Mouse (Mus musculus) cerebellum, adult 18-20 months (tissue): ENCODE results near the gene Plscr3.
"Not testable (repeated sequence)": the region's sequence is repeated elsewhere in the genome, so short reads cannot be mapped to it uniquely, and the experiment has no call there.

Experiments used
- DNase-seq, 2 experiments: peaks; one replicate each; pipeline ENCODE4 v3.0.0; 2021

The Plscr3 gene

DNA sequence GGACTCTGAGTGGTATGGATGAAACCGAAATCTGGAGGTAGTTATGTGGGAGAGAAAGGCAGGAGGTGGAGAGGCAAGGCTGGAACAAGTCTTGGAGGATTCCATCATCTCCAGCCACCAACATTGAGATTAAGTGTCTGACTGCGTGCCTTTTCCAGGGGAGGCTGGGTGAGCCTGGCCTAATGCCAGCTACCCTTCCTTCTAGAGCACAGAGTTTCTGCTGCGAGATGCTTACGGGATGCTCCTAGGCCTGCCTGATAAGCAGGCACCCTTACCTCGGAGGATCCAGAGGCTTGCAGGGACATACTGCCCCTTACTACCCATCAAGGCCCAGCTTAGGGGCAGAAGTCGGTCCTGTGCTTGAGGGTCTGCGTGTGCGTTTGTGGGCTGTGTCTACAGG is 12.6 kb upstream of the Plscr3 start:
- no peak for DNase-seq

GRCm38 (mm10) chr11:69834001-69834549 is 12.1 kb upstream of the Plscr3 start:
- DNase-seq = peak; percentile 31 to 58

DNA sequence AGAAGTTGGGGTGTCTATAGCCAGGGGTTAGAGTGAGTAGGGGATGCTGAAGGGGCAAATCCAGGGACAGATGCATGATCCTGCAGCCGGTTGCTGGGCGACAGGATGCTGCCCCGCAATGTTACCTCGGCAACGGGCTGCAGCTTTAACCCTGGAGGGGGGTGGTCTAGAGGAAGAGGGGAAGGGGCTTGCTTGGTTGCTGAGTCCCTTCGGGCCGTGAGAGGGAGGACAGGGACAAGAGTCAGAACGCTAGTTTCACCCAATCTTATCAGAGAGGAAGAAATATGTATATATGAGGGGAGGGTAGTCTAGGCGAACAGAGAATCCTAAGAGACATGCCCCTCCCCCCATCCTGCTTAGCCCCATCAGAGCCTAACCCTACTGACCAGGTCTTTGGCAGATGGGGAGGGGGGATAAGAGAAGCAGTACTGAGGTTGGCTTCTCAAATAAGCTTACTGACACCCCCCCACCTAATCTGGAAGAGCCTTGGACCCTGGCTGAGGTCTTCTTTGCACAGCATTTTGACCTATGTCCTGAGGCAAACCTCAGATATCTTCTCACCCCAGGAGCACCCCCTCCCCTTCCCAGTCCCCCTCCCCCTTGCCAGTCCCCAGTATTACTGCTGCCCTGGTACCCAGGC is 10.7 kb upstream of the Plscr3 start:
- DNase-seq = no peak

DNA sequence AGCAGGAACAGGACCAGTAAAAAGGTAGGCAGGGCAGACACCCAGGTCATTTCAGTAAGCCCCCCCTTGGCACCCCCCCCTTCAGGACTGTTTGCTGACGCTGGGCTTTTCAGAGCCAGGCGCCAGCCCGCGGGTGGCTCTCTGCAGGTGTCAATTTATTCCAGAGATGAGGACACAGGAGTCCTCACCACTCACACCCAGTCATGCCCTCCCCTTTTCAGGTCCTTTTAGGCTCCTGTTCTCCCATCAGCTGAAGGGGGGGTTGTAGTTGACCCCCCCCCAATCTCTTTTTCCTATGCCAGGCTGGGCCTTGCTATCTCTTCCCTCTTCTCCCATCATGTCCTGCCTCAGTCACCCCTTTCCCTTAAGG is 10.2 kb upstream of the Plscr3 start:
- DNase-seq = no peak

DNA sequence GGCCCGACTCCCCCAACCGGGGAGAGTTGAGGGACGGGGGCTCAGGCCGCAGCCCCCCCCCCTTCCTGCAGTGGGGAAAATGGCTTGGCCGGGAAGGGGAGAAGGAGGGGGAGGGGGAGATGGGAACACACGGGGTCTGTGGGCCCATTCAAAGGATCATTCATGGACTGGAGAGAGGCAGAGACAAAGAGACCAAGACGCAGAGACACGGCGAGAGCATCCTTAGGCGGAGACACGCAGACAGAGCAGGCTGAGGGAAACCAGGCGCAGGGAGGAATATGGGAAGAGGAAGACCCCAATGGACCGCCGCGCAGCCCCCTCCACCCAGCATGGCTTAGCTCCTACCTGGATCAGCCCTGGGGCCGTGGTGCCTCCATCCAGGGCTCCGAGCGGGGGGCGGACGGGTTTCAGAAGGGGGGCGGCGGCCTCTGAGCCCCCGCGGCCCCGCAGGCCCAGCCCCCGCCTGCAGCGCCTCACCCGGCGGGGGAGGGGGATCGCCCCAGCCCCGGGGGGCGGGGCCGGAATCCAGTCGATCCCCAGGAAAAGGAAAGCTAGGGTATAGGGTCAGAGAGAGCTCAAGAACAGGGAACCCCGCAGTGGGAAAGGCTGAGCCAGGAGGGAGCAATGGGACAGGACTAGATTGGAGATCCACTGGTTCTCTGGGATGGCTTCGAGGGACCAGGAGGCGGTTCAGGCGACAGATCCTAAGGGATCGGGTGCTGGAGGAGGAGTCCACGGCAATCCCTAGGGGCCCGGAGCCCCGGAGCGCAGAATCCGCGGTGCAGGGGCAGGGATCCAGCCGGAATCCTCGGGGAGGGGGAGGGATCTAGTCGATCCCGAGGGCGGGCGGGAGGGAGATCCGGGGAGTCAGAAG is 9.2 kb upstream of the Plscr3 start:
- DNase-seq = peak; percentile 43 to 70

GRCm38 (mm10) chr11:69837604-69837951 is 8.6 kb upstream of the Plscr3 start, which contains the start of gene Nlgn2:
Nlgn2 (minus strand) TSS chr11:69837784.
- DNase-seq = peak in 1 of 2 experiments; percentile 86

- DNase-seq = peak; percentile 94 to 98
Measured at GRCm38 (mm10) chr11:69837952-69838713, 8.0 kb upstream of the Plscr3 start, which contains the start of gene Tmem256. Tmem256 (plus strand) TSS chr11:69838514.

DNA sequence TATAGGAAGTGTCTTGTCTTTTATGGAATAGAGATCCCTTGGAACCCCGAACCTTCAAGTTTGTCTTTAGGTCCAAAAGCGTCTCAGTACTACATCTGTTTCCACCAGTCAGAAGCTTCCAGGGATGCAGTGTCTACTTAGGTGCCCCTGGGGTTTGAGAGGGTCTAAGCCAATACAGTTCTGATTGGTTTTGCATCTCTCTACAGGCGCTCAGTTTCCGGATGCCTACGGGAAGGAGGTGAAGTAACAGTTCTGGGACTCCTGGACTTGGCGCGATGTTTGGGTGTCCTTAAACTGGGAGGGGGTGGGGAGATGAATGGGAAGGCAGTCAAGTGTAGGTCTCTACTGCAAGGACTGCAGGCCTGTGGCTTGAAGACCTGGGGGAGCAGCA is 7.5 kb upstream of the Plscr3 start:
- peak in 1 of 2 experiments; percentile 33 for DNase-seq

DNA sequence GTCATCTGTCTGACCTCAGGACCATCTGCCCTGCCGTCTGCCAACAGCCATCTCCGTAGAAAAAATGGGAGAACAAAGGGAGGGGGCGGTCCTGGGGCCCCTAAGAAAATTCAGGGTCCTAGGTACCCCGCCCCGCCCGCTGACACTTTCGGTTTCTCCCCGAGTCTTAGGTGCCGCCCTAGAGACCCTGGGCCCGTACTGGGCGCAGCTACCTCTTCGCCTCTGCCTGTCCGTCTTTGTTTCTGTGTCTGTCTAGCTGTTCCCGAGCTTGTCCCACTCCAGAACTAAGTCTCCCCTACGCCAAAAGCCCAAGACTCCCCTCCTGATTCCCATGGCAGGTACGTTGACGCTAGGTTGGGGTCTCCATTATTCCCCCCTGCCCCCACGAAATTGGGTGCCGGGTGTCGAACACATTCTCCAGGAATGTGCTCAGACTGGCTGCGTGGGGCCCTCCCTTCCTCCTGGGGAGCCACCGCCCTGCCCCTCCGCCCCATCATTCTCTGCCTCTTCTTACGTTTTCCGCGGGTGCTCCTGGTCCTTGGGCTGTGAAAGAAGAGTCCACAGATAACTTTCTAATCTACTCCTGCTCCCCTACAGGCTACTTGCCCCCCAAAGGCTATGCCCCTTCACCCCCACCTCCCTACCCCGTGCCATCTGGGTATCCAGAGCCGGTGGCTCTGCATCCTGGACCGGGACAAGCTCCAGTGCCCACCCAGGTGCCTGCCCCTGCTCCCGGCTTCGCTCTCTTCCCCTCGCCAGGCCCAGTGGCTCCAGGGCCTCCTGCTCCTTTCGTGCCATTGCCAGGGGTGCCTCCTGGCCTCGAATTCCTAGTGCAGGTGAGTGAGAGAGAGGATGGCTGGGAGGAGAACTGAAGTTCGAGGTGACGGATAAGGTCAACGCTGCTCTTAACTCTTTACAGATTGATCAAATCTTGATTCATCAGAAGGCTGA is 837 bp downstream of the Plscr3 start:
- DNase-seq = peak in 1 of 2 experiments; percentile 38

DNA sequence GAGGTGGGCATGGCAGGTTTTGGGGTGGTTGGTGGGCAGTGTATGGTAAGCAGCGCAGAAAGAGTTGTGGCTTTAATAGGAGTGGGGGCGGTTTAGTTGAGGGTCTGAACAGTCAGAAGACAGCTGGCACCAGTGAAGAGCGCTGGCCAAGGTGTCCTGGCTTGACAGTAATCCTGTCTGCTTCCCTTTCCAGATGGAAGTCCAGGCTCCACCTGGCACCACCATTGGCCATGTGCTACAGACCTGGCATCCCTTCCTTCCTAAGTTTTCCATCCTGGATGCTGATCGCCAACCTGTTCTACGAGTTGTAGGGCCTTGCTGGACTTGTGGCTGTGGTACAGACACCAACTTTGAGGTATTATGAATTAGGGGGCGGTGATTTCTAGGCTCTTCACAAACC is 1.8 kb downstream of the Plscr3 start:
- peak; percentile 72 to 82 for DNase-seq

DNA sequence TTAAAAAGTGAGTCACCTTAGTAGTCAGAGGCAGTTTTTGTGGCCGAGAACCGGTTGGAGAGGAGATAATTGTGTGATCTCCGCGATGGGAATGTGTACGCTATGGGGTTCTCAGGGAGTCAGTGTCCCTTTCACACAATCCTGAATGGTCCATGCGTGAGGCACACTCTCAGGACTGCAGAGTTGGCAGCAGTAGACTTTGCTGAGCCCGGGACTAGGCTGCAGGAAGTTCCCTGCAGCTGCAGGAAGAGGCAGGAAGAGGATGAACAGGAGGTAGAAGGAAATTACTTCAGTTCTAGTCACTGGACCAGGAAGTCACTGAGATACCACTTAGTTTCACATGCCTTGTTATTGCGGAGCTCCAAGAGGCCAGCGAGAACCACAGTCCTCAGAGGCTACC is 3.0 kb downstream of the Plscr3 start:
- no peak for DNase-seq

- DNase-seq = no peak
Measured at GRCm38 (mm10) chr11:69849884-69850283, 3.7 kb downstream of the Plscr3 start.

DNA sequence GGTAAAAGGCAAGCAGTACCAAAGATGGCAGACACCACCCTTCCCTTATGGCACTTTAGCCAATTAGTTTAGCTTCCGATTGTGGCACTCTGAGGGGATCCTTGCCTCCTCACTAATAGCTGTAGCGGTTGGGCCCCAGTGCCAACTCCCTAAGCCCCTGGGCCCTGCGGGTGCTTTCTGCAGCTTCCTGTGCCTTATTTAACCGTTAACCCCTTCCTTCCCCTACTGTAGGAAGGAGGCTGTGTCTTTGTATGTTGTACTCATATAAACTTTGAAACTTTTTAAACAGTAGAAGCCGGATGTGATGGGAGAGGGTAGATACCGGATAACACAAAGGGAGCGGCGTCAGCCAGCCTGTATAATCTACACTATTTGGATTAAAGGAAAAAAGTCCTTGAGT is 4.6 kb downstream of the Plscr3 start:
- no peak for DNase-seq

- DNase-seq = no peak
Measured at GRCm38 (mm10) chr11:69853994-69854393, 7.8 kb downstream of the Plscr3 start.

DNA sequence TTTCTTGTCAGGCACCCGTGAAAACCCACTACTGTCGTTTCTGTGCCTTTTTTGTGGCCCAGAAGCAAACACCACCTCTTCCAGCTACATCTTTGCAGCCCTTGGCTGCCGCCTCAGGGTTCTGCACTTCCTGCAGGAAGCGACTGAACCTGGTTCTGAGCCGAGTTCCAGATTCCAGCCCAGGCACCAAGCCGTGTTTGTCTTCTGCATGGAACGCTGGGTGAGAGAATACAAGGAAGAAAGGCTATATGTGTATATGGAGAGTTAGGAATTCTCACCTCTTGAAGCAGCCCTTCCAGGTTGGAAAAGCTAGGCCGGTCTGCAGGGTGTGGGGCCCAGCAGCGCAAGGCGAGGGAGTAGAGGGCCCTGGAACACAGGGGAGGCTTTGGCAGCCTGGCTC is 8.5 kb downstream of the Plscr3 start:
- no peak for DNase-seq

GRCm38 (mm10) chr11:69855347-69855746 is 9.2 kb downstream of the Plscr3 start:
- peak; percentile 60 to 65 for DNase-seq

DNA sequence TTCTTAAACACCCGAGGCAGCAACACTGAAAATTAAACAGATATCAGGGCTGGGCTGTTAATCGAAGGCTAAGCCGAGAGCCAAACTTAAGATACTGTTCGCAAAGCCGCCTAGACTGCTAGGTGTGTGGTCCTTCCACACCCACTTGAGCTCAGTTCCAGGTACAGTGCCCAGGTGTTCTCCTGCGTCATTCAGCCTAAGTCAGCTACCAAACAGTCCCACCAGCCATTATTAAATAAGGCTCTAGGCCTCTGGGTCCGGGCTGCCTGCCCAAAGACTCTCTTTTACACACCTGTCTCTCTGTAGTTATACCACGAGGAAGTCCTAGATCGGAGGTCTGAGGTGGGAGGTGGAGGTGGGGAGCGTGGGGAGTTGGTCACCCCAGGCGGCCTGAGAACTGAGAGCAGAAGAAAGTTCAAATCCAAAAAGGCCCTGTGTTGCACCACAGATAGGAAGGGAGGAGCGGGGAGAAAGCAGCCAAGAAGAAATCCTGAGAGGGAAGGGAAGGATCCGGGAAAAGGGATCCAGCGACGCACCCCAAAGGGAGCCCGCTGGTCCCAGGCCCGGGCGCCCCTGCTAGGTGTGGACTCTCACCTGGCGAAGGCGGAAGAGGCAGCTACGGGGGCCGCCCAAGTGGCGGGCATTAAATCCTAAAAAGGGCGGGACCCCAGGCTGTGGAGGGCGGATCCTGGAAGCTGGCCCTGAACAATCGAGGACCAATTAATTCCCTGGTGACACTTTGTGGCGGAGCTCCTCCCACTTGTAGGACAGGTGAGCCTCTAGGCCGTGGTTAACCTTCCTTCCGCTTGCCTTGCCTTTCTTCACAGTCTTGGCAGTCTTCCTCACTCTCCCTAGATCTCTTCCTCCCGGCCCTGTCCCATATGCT is 12.2 kb downstream of the Plscr3 start, which contains the start of gene Tnk1:
TSS of gene Tnk1 (minus strand) at position 618 of the 886 bp plus-strand sequence.
- DNase-seq = no peak

DNA sequence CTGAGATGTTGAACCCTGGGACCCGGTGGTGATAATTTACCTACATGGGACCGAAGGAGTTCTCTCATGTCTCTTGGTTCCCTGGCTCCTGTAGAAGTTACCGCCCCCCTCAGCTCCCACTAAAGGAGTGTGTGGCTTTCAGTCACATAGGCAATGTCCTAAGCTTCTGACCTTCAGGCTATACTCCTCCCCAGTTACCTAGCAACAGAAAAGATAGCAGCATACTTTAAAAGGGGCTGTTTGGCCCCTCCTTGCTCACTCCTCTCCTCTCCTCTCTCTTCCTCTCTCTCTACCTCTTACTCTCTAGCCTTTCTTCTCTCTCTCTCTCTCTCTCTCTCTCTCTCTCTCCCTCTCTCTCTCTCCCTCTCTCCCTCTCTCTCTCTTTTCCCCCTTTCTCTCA is 17.6 kb downstream of the Plscr3 start:
- DNase-seq = not testable (repeated sequence)

DNA sequence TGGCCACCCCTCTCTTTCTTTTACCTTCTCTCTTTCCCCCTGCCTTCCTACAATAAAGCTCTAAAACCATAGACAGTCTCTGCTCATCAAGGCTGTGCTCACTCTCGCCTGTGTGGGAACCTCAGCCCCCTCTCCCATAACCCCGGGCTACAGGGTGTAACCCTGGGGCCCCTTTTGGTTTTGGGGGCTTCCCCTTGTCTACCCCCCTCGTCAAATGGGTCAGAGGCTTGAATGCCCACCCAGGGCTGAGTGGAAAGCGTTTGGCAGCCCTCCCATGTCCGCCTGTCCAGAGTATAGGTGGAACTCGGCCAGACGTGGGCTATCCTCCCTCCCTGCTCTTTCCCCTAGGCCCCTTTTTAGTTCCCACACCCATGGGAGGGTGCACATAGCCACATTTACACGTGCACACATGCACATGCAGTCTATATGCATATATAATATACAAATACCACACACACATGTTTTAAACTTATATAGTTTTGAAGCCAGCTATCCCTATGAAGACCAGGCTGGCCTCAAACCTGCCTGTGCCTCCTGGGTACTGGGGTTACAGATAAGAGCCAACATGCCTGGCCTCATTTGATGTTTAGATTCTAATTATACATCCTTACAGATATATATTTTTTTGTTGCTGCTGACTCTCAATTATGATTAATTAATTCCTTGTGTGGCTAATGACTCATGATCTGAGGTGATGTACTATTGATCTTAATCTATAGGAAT is 18.1 kb downstream of the Plscr3 start:
- no peak for DNase-seq

GRCm38 (mm10) chr11:69865561-69865960 is 19.4 kb downstream of the Plscr3 start:
- no peak for DNase-seq
